8 mouse cellular contexts compared by ENCODE assay signal in genomic region chr11:107479053-107479861, GRCm38 (mm10). TPM values are rescaled to one million over a fixed set of nuclear protein-coding genes. Genes with fewer than 3 reads are reported as not detected.
DNase-seq lines count a peak whose midpoint lies in the region; ATAC-seq lines count a peak whose summit lies in the region.

Gene Psmd12 (plus strand): TSS chr11:107479484.

- H3K4me2 ChIP-seq in forebrain, embryonic 14.5 days (ENCODE audit: low read length): peak within 1 kb of the TSS; percentile 82
- H3K4me2 ChIP-seq in neural tube, embryonic 15.5 days: peak within 1 kb of the TSS; percentile 91

- peak within 1 kb of the TSS; percentile 65; the same call in 1 of the 2 replicates for H3K27ac ChIP-seq in forebrain, embryonic 14.5 days (ENCODE audit: low read depth, low read length)
- H3K27ac ChIP-seq in neural tube, embryonic 15.5 days (replicated peaks): peak within 1 kb of the TSS; percentile 82

- under 1% methylated on average over 50 of the region's 51 CpGs for WGBS in forebrain, embryonic 14.5 days
- WGBS in neural tube, embryonic 15.5 days: under 1% methylated on average over 51 of the region's 51 CpGs

- H3K36me3 ChIP-seq in forebrain, embryonic 14.5 days (ENCODE audit: control insufficient read depth, insufficient read depth, low read length): peaks cover under 1% of the 10 kb centered on the region; the same call in 1 of the 2 replicates
- no peaks in the 10 kb centered on the region for H3K36me3 ChIP-seq in neural tube, embryonic 15.5 days

- no peaks in the 10 kb centered on the region for H3K9me3 ChIP-seq in forebrain, embryonic 14.5 days (replicated peaks; ENCODE audit: control insufficient read depth, low read length)
- no peaks in the 10 kb centered on the region for H3K9me3 ChIP-seq in neural tube, embryonic 15.5 days (replicated peaks)

- no peaks in the 10 kb centered on the region for H3K27me3 ChIP-seq in forebrain, embryonic 14.5 days (replicated peaks; ENCODE audit: control insufficient read depth, insufficient read depth, low read length)
- no peaks in the 10 kb centered on the region for H3K27me3 ChIP-seq in neural tube, embryonic 15.5 days (replicated peaks)

- peak within 1 kb of the TSS; percentile 94 for H3K9ac ChIP-seq in forebrain, embryonic 14.5 days (ENCODE audit: low read length)
- H3K9ac ChIP-seq in neural tube, embryonic 15.5 days (replicated peaks): peak within 1 kb of the TSS; percentile 98

- DNase-seq in ES-CJ7 (ENCODE audit: low read depth, low spot score): peak; percentile 97
- peak; percentile 93 for DNase-seq in cerebellum, adult 11 months
- DNase-seq in forebrain, embryonic 14.5 days (ENCODE audit: low spot score): peak; percentile 97
- peak; percentile 97 to 98 for DNase-seq in heart, postnatal 14 days
- peak; percentile 93 for DNase-seq in layer of hippocampus, adult 11-12 months (ENCODE audit: low spot score)
- DNase-seq in lung, adult 18-20 months: peak; percentile 93 to 97
- DNase-seq in testis, postnatal 14 days (ENCODE audit: low spot score): peak; percentile 96

- H3K4me1 ChIP-seq in forebrain, embryonic 14.5 days (ENCODE audit: control insufficient read depth, insufficient read depth, low read length): peaks cover 12% of the 10 kb centered on the region
- H3K4me1 ChIP-seq in neural tube, embryonic 15.5 days: peaks cover 23% of the 10 kb centered on the region

- peak; percentile 99 for ATAC-seq in forebrain, embryonic 14.5 days
- ATAC-seq in neural tube, embryonic 15.5 days (ENCODE audit: low FRiP score): peak; percentile 97

- peak within 1 kb of the TSS; percentile 86 for H3K4me3 ChIP-seq in forebrain, embryonic 14.5 days (ENCODE audit: low read depth, low read length)
- H3K4me3 ChIP-seq in neural tube, embryonic 15.5 days (replicated peaks): peak within 1 kb of the TSS; percentile 95

- intact Hi-C loops in heart, postnatal 14 days (cut with DNase I): no loop called here

RNA-seq across cellular contexts. Expression of gene Psmd12, which starts in this region (rescaled TPM):
- polyA plus RNA-seq in forebrain, embryonic 14.5 days (2014; fragmentation: Nextera tagmentation; extraction: Ambion mirVana): 171 and 177 TPM in 2 replicates
- 10 to 100 TPM; 81.7 to 84.0 TPM for total RNA-seq in heart, postnatal 14 days (2021)
- 151 and 162 TPM in 2 replicates for polyA plus RNA-seq in neural tube, embryonic 15.5 days (2015; fragmentation: Nextera tagmentation; extraction: Ambion mirVana)

Comparison
In these comparisons a context has a peak if more than half of its experiments do, and no peak if none do; other contexts are left out.
1. Peak in every context shown above with its lines: DNase-seq, ATAC-seq, H3K4me3 ChIP-seq and H3K27ac ChIP-seq.